Mouse (Mus musculus) intestine, embryonic 14.5 days (tissue): ENCODE measurements around the gene Dnah9. TPM values are rescaled to one million over a fixed set of nuclear protein-coding genes. Genes with fewer than 3 reads are reported as not detected.

ENCODE experiments used
- ATAC-seq: fragments of 200-750 bp; cut with Nextera tagmentation; replicated peaks from 2 replicates; pipeline ENCODE4 v1.8.0; 2017; ENCODE audit warnings: low read depth, moderate number of reproducible peaks, moderate TSS enrichment, moderate library complexity; ENCODE audit not compliant: low FRiP score, low TSS enrichment
- DNase-seq: peaks from one replicate; pipeline ENCODE4 v3.0.0-alpha.2; 2018; ENCODE audit warnings: low spot score
- H3K27ac ChIP-seq: fragments of 300-500 bp; sonication (generic); 2 replicates; pipeline ENCODE4 v1.5.1; 2014; ENCODE audit warnings: low read depth, mild to moderate bottlenecking, control low read depth
- H3K27me3 ChIP-seq: fragments of 300-500 bp; sonication (generic); replicated peaks from 2 replicates; pipeline ENCODE4 v1.6.1; 2014; ENCODE audit warnings: low read length, control low read depth; ENCODE audit not compliant: control insufficient read depth, insufficient read depth
- H3K36me3 ChIP-seq: fragments of 300-500 bp; sonication (generic); 2 replicates; pipeline ENCODE4 v1.6.1; 2014; ENCODE audit warnings: low read length, control low read depth; ENCODE audit not compliant: control insufficient read depth, insufficient read depth
- H3K4me1 ChIP-seq: fragments of 300-500 bp; sonication (generic); replicated peaks from 2 replicates; pipeline ENCODE4 v1.6.1; 2014; ENCODE audit warnings: low read length, control low read depth, mixed read lengths; ENCODE audit not compliant: control insufficient read depth, insufficient read depth
- H3K4me2 ChIP-seq: fragments of 300-500 bp; sonication (generic); 2 replicates; pipeline ENCODE4 v1.6.1; 2014; ENCODE audit warnings: low read length
- H3K4me3 ChIP-seq: fragments of 300-500 bp; sonication (generic); 2 replicates; pipeline ENCODE4 v1.5.1; 2014; ENCODE audit warnings: low read depth, low read length, control low read depth, mixed read lengths
- H3K9ac ChIP-seq: fragments of 300-500 bp; sonication (generic); 2 replicates; pipeline ENCODE4 v1.6.1; 2014; ENCODE audit warnings: mild to moderate bottlenecking, low read length
- H3K9me3 ChIP-seq: fragments of 300-500 bp; sonication (generic); 2 replicates; pipeline ENCODE4 v1.6.1; 2016; ENCODE audit warnings: low read length, control low read depth; ENCODE audit not compliant: control insufficient read depth
- WGBS: fragments of 180-500 bp; shearing (Covaris S2); extraction: QIAGEN DNeasy Blood & Tissue Kit; methylation state at CpG from one replicate; pipeline ENCODE4 v1.1.7; 2014; 5-methylcytosine and 5-hydroxymethylcytosine counted together
- polyA plus RNA-seq: library from polyadenylated mRNA; unstranded; fragments of >200 nt; fragmentation: Nextera tagmentation; extraction: Ambion mirVana; gene quantifications from 2 replicates; pipeline ENCODE4 v1.2.1, GENCODE M21; 2014

The Dnah9 gene
- polyA plus RNA-seq, 1 experiment from 2014 or later = 0.22 TPM

DNA sequence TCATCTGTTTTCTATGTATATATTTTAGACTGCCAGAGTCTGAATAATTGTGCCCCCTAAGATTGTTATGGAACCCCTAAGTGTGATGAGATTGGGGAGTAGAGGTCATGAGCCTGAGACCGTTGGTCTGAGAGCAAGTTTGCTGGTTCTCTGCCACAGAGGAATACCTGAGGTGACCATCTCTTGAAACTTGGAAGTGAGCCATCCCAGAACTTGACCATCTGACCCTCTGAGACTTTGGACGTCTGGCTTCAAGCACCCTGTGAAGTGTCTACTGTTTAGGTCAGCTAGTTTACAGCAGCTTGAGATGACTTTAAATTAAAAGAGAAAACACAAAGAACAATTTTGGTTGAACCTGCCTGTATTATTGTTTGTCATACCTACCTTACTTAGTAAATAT, 125.8 kb downstream of the Dnah9 start:
- H3K4me1 ChIP-seq = peaks cover 8% of the 10 kb centered on the region; the same call in 1 of the 2 replicates
- no peak for ATAC-seq
- no peaks in the 10 kb centered on the region for H3K27me3 ChIP-seq
- H3K27ac ChIP-seq = no peak overlapping the region
- H3K36me3 ChIP-seq = no peaks in the 10 kb centered on the region
- H3K4me2 ChIP-seq = no peak overlapping the region
- DNase-seq = no peak
- H3K4me3 ChIP-seq = no peak overlapping the region
- 68% methylated on average over 2 of the region's 2 CpGs for WGBS
- H3K9me3 ChIP-seq = no peaks in the 10 kb centered on the region
- no peak overlapping the region for H3K9ac ChIP-seq

DNA sequence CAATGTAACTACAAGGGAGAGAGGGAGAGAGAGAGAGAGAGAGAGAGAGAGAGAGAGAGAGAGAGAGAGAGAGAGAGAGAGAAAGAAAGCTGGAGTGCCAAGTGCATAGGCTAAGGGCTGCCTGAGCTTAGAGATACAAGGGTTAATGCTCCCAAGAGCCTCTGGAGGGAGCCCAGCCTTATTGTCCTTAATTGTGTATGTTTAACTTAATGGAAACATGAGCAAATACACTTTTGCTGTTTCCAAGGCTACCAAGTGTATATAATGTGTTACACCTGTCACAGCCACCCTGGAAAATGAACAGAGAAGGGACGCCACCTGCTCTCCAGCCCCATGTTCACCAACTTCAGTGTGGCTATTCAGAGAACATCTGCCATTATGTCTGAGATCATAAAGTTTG, 142.6 kb downstream of the Dnah9 start:
- H3K27me3 ChIP-seq = no peaks in the 10 kb centered on the region
- H3K36me3 ChIP-seq = no peaks in the 10 kb centered on the region
- no peak for ATAC-seq
- H3K9me3 ChIP-seq = no peaks in the 10 kb centered on the region
- no peak overlapping the region for H3K27ac ChIP-seq
- H3K4me3 ChIP-seq = no peak overlapping the region
- H3K9ac ChIP-seq = no peak overlapping the region
- WGBS = 50% methylated on average over 1 of the region's 1 CpGs
- no peaks in the 10 kb centered on the region for H3K4me1 ChIP-seq
- DNase-seq = no peak
- no peak overlapping the region for H3K4me2 ChIP-seq

DNA sequence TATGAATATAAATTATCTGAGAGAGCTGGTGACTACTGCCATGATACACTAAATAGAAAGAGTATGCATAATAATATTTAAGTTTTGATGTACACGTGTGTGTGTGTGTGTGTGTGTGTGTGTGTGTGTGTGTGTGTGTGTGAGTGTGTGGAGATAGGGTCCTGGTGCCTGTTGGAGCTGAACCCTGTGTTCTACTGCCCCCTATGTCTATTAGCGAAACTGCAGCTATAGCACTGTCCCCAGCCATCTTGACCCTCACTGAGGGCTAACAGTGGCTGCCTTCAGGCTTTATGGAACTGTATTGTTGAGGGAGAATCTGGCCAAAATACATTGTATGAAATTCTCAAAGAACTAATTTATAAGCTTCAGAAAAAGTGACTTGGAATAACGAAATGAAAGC, 192.5 kb downstream of the Dnah9 start:
- H3K4me1 ChIP-seq = no peaks in the 10 kb centered on the region
- H3K36me3 ChIP-seq = no peaks in the 10 kb centered on the region
- ATAC-seq = no peak
- no peaks in the 10 kb centered on the region for H3K9me3 ChIP-seq
- H3K27ac ChIP-seq = no peak overlapping the region
- DNase-seq = no peak
- WGBS = 60% methylated on average over 3 of the region's 3 CpGs
- H3K4me2 ChIP-seq = no peak overlapping the region
- no peaks in the 10 kb centered on the region for H3K27me3 ChIP-seq
- H3K4me3 ChIP-seq = no peak overlapping the region
- H3K9ac ChIP-seq = no peak overlapping the region

- no peak overlapping the region for H3K4me2 ChIP-seq
- H3K9me3 ChIP-seq = no peaks in the 10 kb centered on the region
- H3K27ac ChIP-seq = no peak overlapping the region
- no peaks in the 10 kb centered on the region for H3K27me3 ChIP-seq
- 87% methylated on average over 2 of the region's 2 CpGs for WGBS
- ATAC-seq = no peak
- H3K4me1 ChIP-seq = no peaks in the 10 kb centered on the region
- DNase-seq = no peak
- no peak overlapping the region for H3K9ac ChIP-seq
- H3K36me3 ChIP-seq = no peaks in the 10 kb centered on the region
- no peak overlapping the region for H3K4me3 ChIP-seq
Observed at GRCm38 (mm10) chr11:65930796-65931195, 237.6 kb downstream of the Dnah9 start.

- WGBS = 63% methylated on average over 4 of the region's 4 CpGs
Observed at GRCm38 (mm10) chr11:65930359-65930758, 238.0 kb downstream of the Dnah9 start.

DNA sequence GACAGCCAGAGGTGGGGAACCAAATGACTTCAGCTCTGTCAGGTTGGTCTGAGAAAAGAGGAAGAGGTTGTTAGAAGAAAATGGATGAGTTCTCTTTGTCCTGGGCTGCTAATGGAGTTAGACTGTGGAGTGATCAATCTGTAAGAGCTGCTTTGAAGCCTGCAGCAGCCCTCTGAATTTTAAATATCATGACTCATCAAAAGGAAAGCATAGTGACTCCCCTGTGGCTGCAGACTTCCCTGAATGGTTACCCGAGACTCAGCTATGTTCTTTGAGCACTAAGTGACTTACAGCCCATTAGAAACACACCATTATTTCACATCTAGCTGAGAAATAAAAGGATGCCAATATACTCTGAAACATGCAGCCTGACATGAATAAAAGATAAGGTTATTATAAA, 240.4 kb downstream of the Dnah9 start:
- Histone ChIP-seq H3K4me3 (no peak overlapping the region), H3K9me3 (no peaks in the 10 kb centered on the region), H3K36me3 (no peaks in the 10 kb centered on the region), H3K27me3 (no peaks in the 10 kb centered on the region), H3K9ac (no peak overlapping the region), H3K27ac (no peak overlapping the region), H3K4me2 (no peak overlapping the region), H3K4me1 (no peaks in the 10 kb centered on the region)
- ATAC-seq = no peak
- no peak for DNase-seq
- 42% methylated on average over 1 of the region's 1 CpGs for WGBS

More at GRCm38 (mm10) chr11:65930359-65930758, 238.0 kb downstream of the Dnah9 start:
- Histone ChIP-seq H3K9me3 (no peaks in the 10 kb centered on the region), H3K4me1 (no peaks in the 10 kb centered on the region), H3K4me2 (no peak overlapping the region), H3K9ac (no peak overlapping the region), H3K36me3 (no peaks in the 10 kb centered on the region), H3K4me3 (no peak overlapping the region), H3K27me3 (no peaks in the 10 kb centered on the region), H3K27ac (no peak overlapping the region)
- no peak for DNase-seq
- no peak for ATAC-seq

GRCm38 (mm10) chr11:65918480-65919236, 249.7 kb downstream of the Dnah9 start:
- WGBS = 67% methylated on average over 10 of the region's 10 CpGs
- H3K9ac ChIP-seq = no peak overlapping the region
- no peak overlapping the region for H3K4me3 ChIP-seq
- DNase-seq = no peak
- H3K4me2 ChIP-seq = no peak overlapping the region
- no peaks in the 10 kb centered on the region for H3K9me3 ChIP-seq
- no peaks in the 10 kb centered on the region for H3K27me3 ChIP-seq
- no peak overlapping the region for H3K27ac ChIP-seq
- H3K4me1 ChIP-seq = no peaks in the 10 kb centered on the region
- H3K36me3 ChIP-seq = no peaks in the 10 kb centered on the region
- ATAC-seq = no peak

- no peak overlapping the region for H3K4me3 ChIP-seq
- no peak for ATAC-seq
- H3K36me3 ChIP-seq = no peaks in the 10 kb centered on the region
- 74% methylated on average over 4 of the region's 4 CpGs for WGBS
- H3K4me1 ChIP-seq = no peaks in the 10 kb centered on the region
- no peaks in the 10 kb centered on the region for H3K27me3 ChIP-seq
- no peak overlapping the region for H3K27ac ChIP-seq
- H3K9ac ChIP-seq = no peak overlapping the region
- H3K4me2 ChIP-seq = no peak overlapping the region
- H3K9me3 ChIP-seq = no peaks in the 10 kb centered on the region
- DNase-seq = no peak
Observed at GRCm38 (mm10) chr11:65909195-65909594, 259.2 kb downstream of the Dnah9 start.

- ATAC-seq (no peak), DNase-seq (no peak)
- Histone ChIP-seq H3K4me2 (no peak overlapping the region), H3K4me3 (no peak overlapping the region), H3K4me1 (no peaks in the 10 kb centered on the region), H3K27me3 (no peaks in the 10 kb centered on the region), H3K36me3 (no peaks in the 10 kb centered on the region), H3K9ac (no peak overlapping the region), H3K9me3 (no peaks in the 10 kb centered on the region), H3K27ac (no peak overlapping the region)
- 62% methylated on average over 2 of the region's 2 CpGs for WGBS
Observed at GRCm38 (mm10) chr11:65905487-65905886, 262.9 kb downstream of the Dnah9 start.
